Mouse (Mus musculus) cerebellum, adult 2 months (tissue): ENCODE measurements around the gene Zap70. TPM values are rescaled to one million over a fixed set of nuclear protein-coding genes. Genes with fewer than 3 reads are reported as not detected.

Experiments used
- DNase-seq, 2 experiments: peaks; one replicate each; pipeline ENCODE4 v3.0.0; 2021
- H3K27ac ChIP-seq: fragments of 200-500 bp; 2 replicates; pipeline ENCODE4 v1.5.1; 2012; ENCODE audit warnings: low read length, control low read depth, inconsistent platforms; ENCODE audit not compliant: insufficient read depth
- H3K27me3 ChIP-seq: fragments of 200-500 bp; 2 replicates; pipeline ENCODE4 v1.6.1; 2012; ENCODE audit warnings: inconsistent platforms, mild to moderate bottlenecking, low read length, moderate library complexity; ENCODE audit not compliant: control insufficient read depth, insufficient read depth
- H3K4me1 ChIP-seq: fragments of 200-500 bp; 2 replicates; pipeline ENCODE4 v1.6.1; 2011; ENCODE audit warnings: low read length; ENCODE audit not compliant: control insufficient read depth, insufficient read depth
- H3K4me3 ChIP-seq: fragments of 200-500 bp; replicated peaks from 2 replicates; pipeline ENCODE3; 2011; ENCODE audit warnings: mild to moderate bottlenecking, low read depth, low read length, control low read depth; ENCODE audit not compliant: insufficient read depth
- CTCF ChIP-seq: fragments of 200-500 bp; IDR thresholded peaks from 2 replicates; pipeline ENCODE4 v1.5.1; 2011; ENCODE audit warnings: low read depth, mild to moderate bottlenecking, control low read depth, low read length, moderate library complexity, borderline replicate concordance; ENCODE audit not compliant: insufficient read depth
- POLR2A ChIP-seq: fragments of 200-500 bp; IDR thresholded peaks from 2 replicates; pipeline ENCODE4 v1.6.1; 2011; ENCODE audit warnings: low read length, control low read depth, borderline replicate concordance; ENCODE audit not compliant: insufficient read depth
- WGBS: fragments of 180-500 bp; shearing (Covaris S2); methylation state at CpG from one replicate; pipeline ENCODE4 v1.1.7; 2018; 5-methylcytosine and 5-hydroxymethylcytosine counted together
- polyA plus RNA-seq: library from polyadenylated mRNA; depleted of rRNA; stranded (reverse); fragments of >200 nt; gene quantifications from 2 replicates; pipeline ENCODE4 v1.2.3, GENCODE M21; 2012; rRNA removed

Zap70 gene
- polyA plus RNA-seq = 1.5 and 1.8 TPM in 2 replicates

GRCm38 (mm10) chr1:36761568-36761967 is at the start of gene Zap70:
Gene Zap70 (plus strand): TSS chr1:36761798.
- no peaks in the 10 kb centered on the region for H3K27me3 ChIP-seq
- 88% methylated on average over 11 of the region's 11 CpGs for WGBS
- TF ChIP-seq POLR2A (no peak), CTCF (no peak)
- DNase-seq = no peak
- no peaks in the 10 kb centered on the region for H3K4me1 ChIP-seq
- H3K27ac ChIP-seq = no peak within 1 kb of the TSS
- H3K4me3 ChIP-seq = no peak within 1 kb of the TSS

- no peaks in the 10 kb centered on the region; the same call in 1 of the 2 replicates for H3K4me1 ChIP-seq
- 78% methylated on average over 5 of the region's 5 CpGs for WGBS
- H3K27ac ChIP-seq = no peak within 1 kb of the TSS
- H3K27me3 ChIP-seq = no peaks in the 10 kb centered on the region
- TF ChIP-seq POLR2A = no peak
- no peak for DNase-seq
- no peak within 1 kb of the TSS for H3K4me3 ChIP-seq
These were observed 47.3 kb upstream of the Zap70 start, which contains the start of gene Actr1b for GRCm38 (mm10) chr1:36714311-36714710. Gene Actr1b (minus strand): TSS chr1:36714422.

GRCm38 (mm10) chr1:36718786-36719185 is 42.8 kb upstream of the Zap70 start:
- H3K4me1 ChIP-seq = no peaks in the 10 kb centered on the region; the same call in 1 of the 2 replicates
- no peak overlapping the region for H3K27ac ChIP-seq
- WGBS = 83% methylated on average over 1 of the region's 1 CpGs
- no peak for TF ChIP-seq POLR2A
- no peak for TF ChIP-seq CTCF
- no peak for DNase-seq
- no peaks in the 10 kb centered on the region for H3K27me3 ChIP-seq
- H3K4me3 ChIP-seq = no peak overlapping the region

DNA sequence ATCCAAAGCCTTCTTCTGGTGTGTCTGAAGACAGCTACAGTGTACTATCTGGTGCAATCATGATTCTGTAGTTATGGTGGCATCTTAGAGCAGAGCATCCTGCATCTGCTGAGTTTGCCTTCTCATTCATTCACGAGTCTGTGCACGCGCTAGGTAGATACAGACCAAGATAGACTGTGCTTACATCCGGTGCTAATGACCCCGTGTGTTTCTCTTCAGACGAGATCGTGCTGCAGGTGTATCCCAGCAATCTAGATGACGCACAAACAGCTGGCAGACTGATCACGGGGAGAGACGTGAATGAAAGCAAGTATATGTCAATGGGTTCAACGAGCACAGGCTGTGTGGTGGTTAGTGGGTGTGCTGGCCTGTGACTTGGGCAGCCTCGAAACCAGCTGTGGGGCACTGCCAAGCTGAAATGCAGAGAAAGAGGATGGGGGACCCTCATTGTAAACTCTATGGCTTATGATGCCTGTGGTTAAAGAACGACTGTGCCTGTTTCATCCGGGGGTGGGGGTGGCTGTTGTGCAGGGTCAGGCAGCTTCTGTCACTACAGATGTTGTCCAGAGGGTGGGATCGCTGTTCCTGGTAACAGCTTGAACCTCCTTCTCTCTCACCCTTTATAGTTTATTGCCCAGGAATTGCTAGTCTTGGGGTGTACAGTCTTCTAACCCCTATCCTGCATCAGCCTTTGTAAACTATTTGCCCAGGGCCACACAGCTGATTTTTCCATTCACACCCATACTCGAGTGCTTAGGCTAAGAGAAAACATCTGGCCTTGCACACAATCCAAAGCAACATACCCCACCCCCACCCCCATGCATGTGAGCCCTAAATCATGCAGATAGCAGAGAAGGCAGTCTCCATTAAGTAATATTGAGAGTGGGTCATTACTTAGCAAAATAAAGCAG is 38.2 kb upstream of the Zap70 start:
- 79% methylated on average over 16 of the region's 16 CpGs for WGBS
- H3K27me3 ChIP-seq = no peaks in the 10 kb centered on the region
- no peak for DNase-seq
- TF ChIP-seq CTCF = no peak
- TF ChIP-seq POLR2A = no peak
- H3K27ac ChIP-seq = no peak overlapping the region
- no peaks in the 10 kb centered on the region for H3K4me1 ChIP-seq
- H3K4me3 ChIP-seq = no peak overlapping the region

- TF ChIP-seq POLR2A (no peak), CTCF (no peak)
- WGBS = 79% methylated on average over 4 of the region's 4 CpGs
- H3K27ac ChIP-seq = no peak overlapping the region
- H3K27me3 ChIP-seq = no peaks in the 10 kb centered on the region
- H3K4me3 ChIP-seq = no peak overlapping the region
- no peaks in the 10 kb centered on the region for H3K4me1 ChIP-seq
- DNase-seq = no peak
These were observed 37.6 kb upstream of the Zap70 start for GRCm38 (mm10) chr1:36724057-36724431.

GRCm38 (mm10) chr1:36737300-36737699 is 24.3 kb upstream of the Zap70 start:
- DNase-seq = peak; percentile 67 to 78
- WGBS = 6% methylated on average over 4 of the region's 4 CpGs
- H3K27ac ChIP-seq = no peak overlapping the region
- no peaks in the 10 kb centered on the region for H3K27me3 ChIP-seq
- TF ChIP-seq CTCF (peak; percentile 72), POLR2A (no peak)
- no peak overlapping the region for H3K4me3 ChIP-seq
- no peaks in the 10 kb centered on the region for H3K4me1 ChIP-seq

GRCm38 (mm10) chr1:36739231-36739630 is 22.4 kb upstream of the Zap70 start:
- TF ChIP-seq CTCF = no peak
- DNase-seq = no peak
- Histone ChIP-seq H3K4me1 (peaks cover 2% of the 10 kb centered on the region; the same call in 1 of the 2 replicates), H3K27ac (no peak overlapping the region), H3K4me3 (no peak overlapping the region), H3K27me3 (no peaks in the 10 kb centered on the region)
- WGBS = 65% methylated on average over 5 of the region's 5 CpGs

DNA sequence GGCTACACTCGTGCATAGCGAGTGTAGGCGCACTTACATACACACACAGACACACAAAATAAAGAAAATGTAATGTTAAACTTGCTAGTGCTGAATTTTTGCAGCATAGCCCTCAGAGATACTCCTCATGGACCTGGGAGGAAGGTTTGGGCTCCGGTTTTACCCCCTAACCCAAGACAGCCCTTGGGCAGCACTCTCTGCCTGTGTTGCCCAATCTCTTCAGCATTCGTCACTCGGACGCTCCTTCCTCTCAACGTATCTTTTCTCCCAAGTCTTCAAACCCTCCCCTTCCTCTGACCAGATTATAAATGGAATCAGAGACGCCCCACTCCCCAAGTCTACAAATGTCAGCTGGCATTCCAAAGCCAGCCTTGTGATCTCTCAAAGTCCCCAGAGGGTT is 18.6 kb upstream of the Zap70 start:
- Histone ChIP-seq H3K27me3 (no peaks in the 10 kb centered on the region), H3K27ac (no peak overlapping the region), H3K4me3 (no peak overlapping the region), H3K4me1 (peaks cover 4% of the 10 kb centered on the region; the same call in 1 of the 2 replicates)
- TF ChIP-seq POLR2A (no peak), CTCF (no peak)
- no peak for DNase-seq
- WGBS = 83% methylated on average over 9 of the region's 9 CpGs
